Mouse (Mus musculus) intestine, embryonic 14.5 days (tissue): ENCODE data around the gene Adcy5. TPM values are rescaled to one million over a fixed set of nuclear protein-coding genes. Genes with fewer than 3 reads are reported as not detected.
A peak's percentile ranks its signal among the peaks of the same experiment; 100 is the strongest.

Experiments used
- ATAC-seq: fragments of 200-750 bp; cut with Nextera tagmentation; replicated peaks from 2 replicates; pipeline ENCODE4 v1.8.0; 2017; ENCODE audit warnings: low read depth, moderate number of reproducible peaks, moderate TSS enrichment, moderate library complexity; ENCODE audit not compliant: low FRiP score, low TSS enrichment
- DNase-seq: peaks from one replicate; pipeline ENCODE4 v3.0.0-alpha.2; 2018; ENCODE audit warnings: low spot score
- H3K27ac ChIP-seq: fragments of 300-500 bp; sonication (generic); 2 replicates; pipeline ENCODE4 v1.5.1; 2014; ENCODE audit warnings: low read depth, mild to moderate bottlenecking, control low read depth
- H3K27me3 ChIP-seq: fragments of 300-500 bp; sonication (generic); replicated peaks from 2 replicates; pipeline ENCODE4 v1.6.1; 2014; ENCODE audit warnings: low read length, control low read depth; ENCODE audit not compliant: control insufficient read depth, insufficient read depth
- H3K36me3 ChIP-seq: fragments of 300-500 bp; sonication (generic); 2 replicates; pipeline ENCODE4 v1.6.1; 2014; ENCODE audit warnings: low read length, control low read depth; ENCODE audit not compliant: control insufficient read depth, insufficient read depth
- H3K4me1 ChIP-seq: fragments of 300-500 bp; sonication (generic); replicated peaks from 2 replicates; pipeline ENCODE4 v1.6.1; 2014; ENCODE audit warnings: low read length, control low read depth, mixed read lengths; ENCODE audit not compliant: control insufficient read depth, insufficient read depth
- H3K4me2 ChIP-seq: fragments of 300-500 bp; sonication (generic); 2 replicates; pipeline ENCODE4 v1.6.1; 2014; ENCODE audit warnings: low read length
- H3K4me3 ChIP-seq: fragments of 300-500 bp; sonication (generic); 2 replicates; pipeline ENCODE4 v1.5.1; 2014; ENCODE audit warnings: low read depth, low read length, control low read depth, mixed read lengths
- H3K9ac ChIP-seq: fragments of 300-500 bp; sonication (generic); 2 replicates; pipeline ENCODE4 v1.6.1; 2014; ENCODE audit warnings: mild to moderate bottlenecking, low read length
- H3K9me3 ChIP-seq: fragments of 300-500 bp; sonication (generic); 2 replicates; pipeline ENCODE4 v1.6.1; 2016; ENCODE audit warnings: low read length, control low read depth; ENCODE audit not compliant: control insufficient read depth
- WGBS: fragments of 180-500 bp; shearing (Covaris S2); extraction: QIAGEN DNeasy Blood & Tissue Kit; methylation state at CpG from one replicate; pipeline ENCODE4 v1.1.7; 2014; 5-methylcytosine and 5-hydroxymethylcytosine counted together
- polyA plus RNA-seq: library from polyadenylated mRNA; unstranded; fragments of >200 nt; fragmentation: Nextera tagmentation; extraction: Ambion mirVana; gene quantifications from 2 replicates; pipeline ENCODE4 v1.2.1, GENCODE M21; 2014

The Adcy5 gene
- polyA plus RNA-seq, 1 experiment from 2014 or later: 3.9 TPM

DNA sequence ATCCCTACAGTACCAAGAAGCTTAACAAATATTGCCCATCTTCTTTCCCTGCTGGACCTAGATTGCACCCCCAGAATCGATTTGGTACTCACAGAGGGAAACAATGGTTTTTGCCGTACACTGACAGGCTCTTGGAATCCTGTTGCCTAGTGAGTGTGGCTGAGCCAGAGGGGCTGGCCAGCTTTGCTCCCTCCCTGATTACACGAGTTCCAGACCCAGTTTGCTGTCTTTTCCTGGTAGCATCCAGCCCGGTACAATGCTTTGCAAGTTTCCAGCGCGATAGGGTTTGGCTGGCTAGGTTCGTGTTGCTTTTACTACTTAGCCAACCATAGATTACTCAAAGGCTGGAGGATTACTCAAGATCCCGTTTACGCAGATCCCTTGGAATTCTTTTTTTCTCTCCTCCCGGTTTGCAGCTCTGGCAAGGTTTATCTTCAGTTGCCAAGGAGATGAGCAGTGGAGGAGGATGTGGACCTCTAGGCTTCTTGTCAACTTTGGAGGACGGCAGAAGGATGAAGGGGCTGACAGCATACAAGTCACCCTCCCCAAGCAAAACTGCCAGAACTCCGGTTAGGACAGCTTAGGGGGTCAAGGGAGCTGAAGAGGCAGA is 1.4 kb upstream of the Adcy5 start:
- Histone ChIP-seq H3K4me3 (no peak overlapping the region), H3K9ac (no peak overlapping the region), H3K27me3 (peaks cover 60% of the 10 kb centered on the region), H3K9me3 (no peaks in the 10 kb centered on the region), H3K36me3 (no peaks in the 10 kb centered on the region), H3K4me1 (peaks cover 5% of the 10 kb centered on the region), H3K4me2 (0 out of 2 replicates have a peak overlapping the region, but pooled peaks have one; percentile 92), H3K27ac (no peak overlapping the region)
- ATAC-seq (no peak), DNase-seq (peak; percentile 64)
- WGBS: 9% methylated on average over 12 of the region's 12 CpGs

DNA sequence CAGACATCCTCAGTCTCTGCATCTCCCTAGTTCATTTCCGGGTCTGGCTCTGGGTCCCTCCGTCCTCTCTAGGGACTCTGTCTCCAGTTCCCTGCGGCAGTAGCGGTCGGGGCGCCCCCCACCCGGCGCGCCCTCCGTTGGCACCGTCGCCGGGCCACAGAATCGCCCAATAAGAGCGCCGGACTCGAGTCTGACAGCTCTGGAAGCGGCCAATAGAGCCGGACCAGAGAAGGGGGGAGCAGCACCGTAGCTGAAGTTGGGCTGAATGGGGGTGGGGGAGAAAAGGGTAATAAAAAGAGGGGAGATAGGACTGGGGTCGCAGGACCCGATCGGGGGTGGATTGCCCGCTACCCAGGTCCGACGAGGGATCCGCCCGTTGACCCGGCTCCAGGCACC is 434 bp upstream of the Adcy5 start:
- peak; percentile 25; the same call in 1 of the 2 replicates for ATAC-seq
- DNase-seq: peak; percentile 75
- Histone ChIP-seq H3K27me3 (peaks cover 60% of the 10 kb centered on the region), H3K4me3 (peak overlapping the region; percentile 62), H3K9ac (peak overlapping the region; percentile 67), H3K4me2 (peak overlapping the region; percentile 92), H3K27ac (no peak overlapping the region), H3K9me3 (no peaks in the 10 kb centered on the region), H3K4me1 (peaks cover 5% of the 10 kb centered on the region), H3K36me3 (no peaks in the 10 kb centered on the region)
- WGBS: under 1% methylated on average over 29 of the region's 29 CpGs

DNA sequence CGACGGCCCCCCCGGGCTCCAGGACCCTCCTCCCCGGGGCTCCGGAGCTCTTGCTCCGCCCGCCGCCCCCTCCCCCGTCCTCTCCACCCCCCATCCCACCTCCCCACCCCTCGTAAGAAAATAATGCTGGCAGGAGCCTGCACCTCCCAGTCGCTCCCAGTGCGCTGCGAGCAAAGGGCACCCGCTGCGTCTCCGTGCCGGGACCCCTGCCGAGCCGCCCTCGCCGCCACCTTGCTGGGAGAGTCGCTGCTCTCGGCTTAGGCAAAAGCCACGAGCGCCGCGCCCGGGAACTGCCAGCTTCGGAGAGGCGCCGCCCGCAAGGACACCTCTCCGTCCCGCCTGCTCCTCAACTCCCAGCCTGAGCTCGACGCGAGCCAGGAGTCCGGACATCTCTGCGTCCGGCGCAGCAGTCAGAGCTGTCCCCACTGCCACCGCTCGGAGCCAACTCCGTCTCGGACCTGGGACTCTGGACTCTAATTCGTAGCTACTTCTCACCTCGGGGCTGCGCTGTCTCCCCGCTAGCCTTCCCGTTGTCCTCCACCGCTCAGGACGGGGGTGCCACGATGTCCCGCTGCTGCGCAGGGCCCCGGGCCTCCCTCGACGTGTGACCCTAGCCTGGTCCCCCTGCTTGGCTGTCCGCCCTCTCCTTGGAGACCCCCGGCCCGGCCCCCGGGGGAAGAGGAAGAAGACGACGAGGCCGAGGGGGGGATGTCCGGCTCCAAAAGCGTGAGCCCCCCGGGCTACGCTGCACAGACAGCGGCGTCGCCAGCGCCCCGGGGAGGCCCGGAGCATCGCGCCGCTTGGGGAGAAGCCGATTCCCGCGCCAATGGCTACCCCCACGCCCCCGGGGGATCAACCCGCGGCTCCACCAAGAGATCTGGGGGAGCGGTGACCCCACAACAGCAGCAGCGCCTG is 971 bp downstream of the Adcy5 start:
- Histone ChIP-seq H3K9ac (peak overlapping the region; percentile 67), H3K27me3 (peaks cover 56% of the 10 kb centered on the region), H3K4me3 (peak overlapping the region; percentile 62), H3K4me2 (peak overlapping the region; percentile 92), H3K27ac (peak overlapping the region; percentile 67), H3K9me3 (no peaks in the 10 kb centered on the region), H3K36me3 (no peaks in the 10 kb centered on the region), H3K4me1 (peaks cover 9% of the 10 kb centered on the region)
- under 1% methylated on average over 75 of the region's 87 CpGs for WGBS
- ATAC-seq: peak; percentile 49
- DNase-seq: peak; percentile 84

DNA sequence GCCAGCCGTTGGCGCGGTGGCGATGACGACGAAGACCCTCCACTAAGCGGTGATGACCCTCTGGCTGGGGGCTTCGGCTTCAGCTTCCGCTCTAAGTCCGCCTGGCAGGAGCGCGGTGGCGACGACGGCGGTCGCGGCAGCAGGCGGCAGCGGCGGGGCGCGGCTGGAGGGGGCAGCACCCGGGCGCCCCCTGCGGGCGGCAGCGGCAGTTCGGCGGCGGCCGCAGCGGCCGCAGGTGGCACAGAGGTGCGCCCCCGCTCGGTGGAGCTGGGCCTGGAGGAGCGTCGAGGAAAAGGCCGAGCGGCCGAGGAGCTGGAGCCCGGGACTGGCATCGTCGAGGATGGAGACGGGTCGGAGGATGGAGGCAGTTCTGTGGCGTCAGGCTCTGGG is 1.6 kb downstream of the Adcy5 start:
- ATAC-seq: 0 out of 2 replicates have a peak, but pooled peaks have one; percentile 10
- peak; percentile 73 for DNase-seq
- H3K4me2 ChIP-seq: peak overlapping the region; percentile 92
- peaks cover 53% of the 10 kb centered on the region for H3K27me3 ChIP-seq
- H3K4me1 ChIP-seq: peaks cover 10% of the 10 kb centered on the region
- peak overlapping the region; percentile 62 for H3K4me3 ChIP-seq
- H3K36me3 ChIP-seq: no peaks in the 10 kb centered on the region
- no peaks in the 10 kb centered on the region for H3K9me3 ChIP-seq
- 3% methylated on average over 48 of the region's 48 CpGs for WGBS
- no peak overlapping the region for H3K27ac ChIP-seq
- H3K9ac ChIP-seq: peak overlapping the region; percentile 67

DNA sequence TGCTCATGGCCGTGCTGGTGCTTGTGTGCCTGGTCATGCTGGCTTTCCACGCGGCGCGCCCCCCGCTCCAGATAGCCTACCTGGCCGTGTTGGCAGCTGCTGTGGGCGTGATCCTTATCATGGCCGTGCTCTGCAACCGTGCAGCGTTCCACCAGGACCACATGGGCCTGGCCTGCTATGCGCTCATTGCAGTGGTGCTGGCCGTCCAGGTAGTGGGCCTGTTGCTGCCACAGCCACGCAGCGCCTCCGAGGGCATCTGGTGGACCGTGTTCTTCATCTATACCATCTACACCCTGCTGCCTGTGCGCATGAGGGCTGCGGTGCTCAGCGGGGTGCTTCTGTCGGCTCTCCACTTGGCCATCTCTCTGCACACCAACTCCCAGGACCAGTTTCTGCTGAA is 2.2 kb downstream of the Adcy5 start:
- H3K27me3 ChIP-seq: peaks cover 48% of the 10 kb centered on the region

DNA sequence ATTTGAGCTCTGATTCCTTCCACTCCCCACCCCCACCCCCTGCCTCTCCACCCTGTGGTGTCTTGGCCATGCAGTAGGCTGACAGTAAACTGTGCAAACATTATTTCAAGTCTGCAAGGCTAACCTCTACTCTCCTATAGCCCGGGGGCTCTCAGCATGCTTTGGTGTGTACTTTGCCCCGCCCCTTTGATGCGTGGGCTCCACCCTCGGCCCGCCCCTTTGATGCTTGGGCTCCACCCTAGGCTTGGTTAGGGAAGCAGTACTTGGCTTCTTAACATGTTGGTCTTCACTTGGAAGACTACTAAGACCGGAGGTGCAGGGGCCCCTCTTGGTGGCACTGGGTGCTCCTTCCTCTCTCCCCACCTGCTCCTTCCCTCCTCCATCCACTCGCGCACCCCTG is 4.9 kb downstream of the Adcy5 start:
- H3K4me3 ChIP-seq: no peak overlapping the region
- H3K4me2 ChIP-seq: no peak overlapping the region
- no peak for DNase-seq
- H3K9ac ChIP-seq: no peak overlapping the region
- 58% methylated on average over 8 of the region's 8 CpGs for WGBS
- no peak for ATAC-seq
- peaks cover 17% of the 10 kb centered on the region for H3K4me1 ChIP-seq
- peaks cover 21% of the 10 kb centered on the region for H3K27me3 ChIP-seq
- H3K27ac ChIP-seq: no peak overlapping the region
- H3K9me3 ChIP-seq: no peaks in the 10 kb centered on the region
- H3K36me3 ChIP-seq: no peaks in the 10 kb centered on the region

More for the DNA sequence above, 2.2 kb downstream of the Adcy5 start:
- 73% methylated on average over 21 of the region's 21 CpGs for WGBS
- ATAC-seq (no peak), DNase-seq (no peak)
- peak overlapping the region; percentile 92 for H3K4me2 ChIP-seq
- H3K9me3 ChIP-seq: no peaks in the 10 kb centered on the region
- H3K27ac ChIP-seq: no peak overlapping the region
- H3K9ac ChIP-seq: no peak overlapping the region
- peaks cover 10% of the 10 kb centered on the region for H3K4me1 ChIP-seq
- peak overlapping the region; percentile 62 for H3K4me3 ChIP-seq
- no peaks in the 10 kb centered on the region for H3K36me3 ChIP-seq

DNA sequence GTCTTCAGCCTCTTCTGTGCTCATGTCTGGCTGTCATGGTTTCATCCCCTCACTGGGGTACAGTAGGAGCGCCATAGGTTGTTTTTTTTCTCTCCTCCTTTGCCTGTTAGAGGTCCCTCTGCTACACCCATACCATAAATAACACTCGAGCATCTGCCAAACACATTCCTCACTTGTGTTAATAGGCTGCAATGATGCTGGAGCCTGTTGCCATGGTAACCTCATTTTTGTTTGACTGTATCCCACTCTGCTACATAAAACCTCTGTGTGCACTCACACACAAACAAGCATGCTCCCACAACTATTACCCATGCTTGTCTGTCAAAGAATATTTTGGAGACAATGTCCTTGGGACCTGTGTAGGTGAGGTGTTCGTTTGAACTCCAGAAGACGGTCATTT is 5.3 kb downstream of the Adcy5 start:
- Histone ChIP-seq H3K4me2 (no peak overlapping the region), H3K27me3 (peaks cover 21% of the 10 kb centered on the region), H3K9me3 (no peaks in the 10 kb centered on the region), H3K9ac (no peak overlapping the region), H3K4me3 (no peak overlapping the region), H3K27ac (no peak overlapping the region), H3K4me1 (peaks cover 18% of the 10 kb centered on the region), H3K36me3 (no peaks in the 10 kb centered on the region)
- no peak for DNase-seq
- 66% methylated on average over 4 of the region's 4 CpGs for WGBS
- no peak for ATAC-seq

DNA sequence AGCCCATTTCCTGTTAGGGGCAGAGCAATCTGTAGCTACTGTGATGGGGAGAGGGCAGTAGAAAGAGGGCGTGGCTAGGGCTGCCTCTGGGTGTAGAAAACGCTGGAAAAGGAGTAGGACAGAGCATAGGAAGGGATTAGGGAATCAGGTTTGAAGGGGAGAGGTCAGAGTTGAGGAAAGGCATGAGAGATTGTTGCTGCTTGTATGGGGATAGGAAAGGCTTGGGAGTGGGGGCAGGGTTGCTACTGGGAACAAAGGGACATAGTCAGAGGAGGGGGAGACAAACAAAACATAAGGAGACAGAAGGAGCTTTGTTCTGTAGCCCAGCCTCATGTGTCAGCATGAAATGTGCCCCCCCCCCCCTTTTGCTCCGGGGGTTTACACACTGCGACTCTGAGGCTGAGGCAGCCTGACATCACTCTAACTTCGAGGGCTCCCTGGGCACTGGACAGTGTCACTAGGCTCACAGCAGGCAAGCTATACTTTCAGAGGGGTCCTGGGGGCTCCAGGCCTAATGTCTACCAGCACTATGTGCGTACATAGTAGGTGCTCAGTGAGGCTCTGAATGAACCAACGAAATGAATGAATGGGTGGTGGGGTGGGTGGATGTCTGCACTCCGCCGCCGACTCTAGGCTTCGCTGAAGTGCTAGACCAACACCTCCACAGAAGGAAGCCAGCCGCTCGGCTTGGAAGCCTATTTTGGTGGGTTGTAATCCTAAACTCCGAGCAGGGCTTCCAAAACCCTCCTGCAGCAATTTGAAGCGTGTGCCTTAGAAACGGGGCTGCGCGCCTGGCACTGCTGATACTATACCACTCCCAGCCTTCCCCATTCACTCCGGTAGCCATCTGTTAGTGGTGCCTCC is 9.9 kb downstream of the Adcy5 start:
- ATAC-seq: peak; percentile 63
- no peaks in the 10 kb centered on the region for H3K36me3 ChIP-seq
- no peak overlapping the region for H3K9ac ChIP-seq
- H3K9me3 ChIP-seq: no peaks in the 10 kb centered on the region
- no peaks in the 10 kb centered on the region for H3K27me3 ChIP-seq
- no peak overlapping the region for H3K27ac ChIP-seq
- H3K4me1 ChIP-seq: peaks cover 13% of the 10 kb centered on the region
- DNase-seq: no peak
- H3K4me2 ChIP-seq: no peak overlapping the region
- H3K4me3 ChIP-seq: no peak overlapping the region
- 49% methylated on average over 19 of the region's 19 CpGs for WGBS
